Mouse (Mus musculus): ENCODE results near the gene Gja6. TPM values are rescaled to one million over a fixed set of nuclear protein-coding genes. Genes with fewer than 3 reads are reported as not detected.

Gene Gja6
- 0.03 TPM in 1 of 2 replicates, not detected in the other for polyA plus RNA-seq (2012; rRNA removed)

DNA sequence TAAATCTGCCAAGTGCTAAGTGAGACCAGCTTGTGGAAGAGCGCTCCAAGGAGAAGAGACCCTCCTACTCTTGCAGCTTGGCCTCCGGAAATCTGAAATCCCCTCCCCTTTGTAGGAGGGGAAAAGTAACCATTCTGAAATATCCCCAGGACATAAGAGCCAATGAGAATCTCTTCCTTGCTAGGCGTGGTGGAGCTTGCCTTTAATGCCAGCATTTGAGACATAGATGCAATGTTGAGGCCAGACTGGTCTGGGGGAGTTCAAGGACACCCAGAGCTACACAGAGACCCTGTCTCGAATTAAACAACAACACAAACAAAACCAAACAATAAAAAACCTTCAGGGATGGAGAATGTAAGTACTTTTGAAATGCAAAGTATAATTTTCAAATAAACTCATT, at the start of gene Gja6:
Gja6 (minus strand) TSS at position 101 of the 400 bp plus-strand sequence.

Other genes starting within 250 kb of the Gja6 start
- gene Ppef1, start 171.3 kb downstream of the Gja6 start, polyA plus RNA-seq (2012; rRNA removed), result not detected in 2 replicates
- not detected in 2 replicates for gene Rs1, start 139.0 kb downstream of the Gja6 start, polyA plus RNA-seq (2012; rRNA removed)
- 0.05 and 0.16 TPM in 2 replicates for gene Cdkl5, start 87.7 kb upstream of the Gja6 start, polyA plus RNA-seq (2012; rRNA removed)
- gene Scml2, start 210.1 kb upstream of the Gja6 start, polyA plus RNA-seq (2012; rRNA removed), result 0.04 and 0.08 TPM in 2 replicates